Mouse (Mus musculus) mouse embryonic stem cell (cell line): Measurements from ENCODE around the gene Htr2b.

Source experiments
- in situ Hi-C, 2 experiments: fragments of 300-500 bp; cut with MboI; formaldehyde crosslinking; loops; 1 replicate in 1 of 2; 3 replicates in 1 of 2; pipeline ENCODE4 v1.14.3; 2019 to 2020; ENCODE audit warnings: low sequenced_read_pairs in 2 of 2, low pct_unique_long_range_greater_than_20kb in 1 of 2, mixed read lengths in 1 of 2; ENCODE audit not compliant: unreplicated experiment in 1 of 2

The Htr2b gene

GRCm38 (mm10) chr1:86111779-86112178 is at the start of gene Htr2b:
Gene Htr2b (minus strand): TSS chr1:86111970.
- in situ Hi-C loops: no loop called here

DNA sequence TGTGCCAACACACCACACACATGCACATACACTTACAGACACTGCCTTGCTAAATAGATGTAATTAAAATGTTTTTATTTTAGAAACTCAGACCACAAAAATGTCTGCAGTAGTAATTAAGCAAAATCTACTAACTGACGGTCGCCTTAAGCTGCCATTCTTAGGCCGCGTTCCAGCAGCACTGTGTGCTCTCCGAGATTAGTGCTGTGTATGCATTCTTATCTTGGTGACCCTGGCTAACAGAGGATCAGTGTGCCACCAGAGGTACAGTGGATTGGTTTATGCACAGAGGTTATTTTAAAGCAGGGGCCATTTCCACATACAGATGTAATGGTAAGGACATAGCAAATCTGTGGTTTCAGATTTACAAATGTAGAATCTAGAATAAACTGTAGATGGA is 49.3 kb upstream of the Htr2b start:
- in situ Hi-C loops: no loop called here

- in situ Hi-C loops: no loop called here
These were observed 48.7 kb upstream of the Htr2b start for GRCm38 (mm10) chr1:86160479-86160878.

DNA sequence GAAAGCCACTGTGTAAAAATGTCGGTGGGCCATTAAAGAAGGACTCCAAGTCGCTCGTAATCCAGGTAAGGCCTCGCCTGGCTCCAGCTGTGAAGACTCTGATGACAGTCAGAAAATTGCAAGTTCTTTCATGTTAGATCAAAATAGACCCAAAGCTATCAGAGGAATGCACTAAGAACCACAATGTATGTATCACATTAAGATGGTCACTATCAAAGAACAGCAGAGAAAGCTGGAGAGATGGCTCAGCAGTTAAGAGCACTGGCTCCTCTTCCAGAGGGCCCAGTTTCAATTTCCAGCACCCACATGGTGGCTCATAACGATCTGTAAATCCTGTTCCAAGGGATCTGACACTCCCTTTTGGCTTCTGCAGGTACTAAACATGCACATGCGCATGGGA is 48.3 kb upstream of the Htr2b start:
- in situ Hi-C loops: no loop called here

- in situ Hi-C loops: no loop called here
These were observed 44.8 kb upstream of the Htr2b start for GRCm38 (mm10) chr1:86156595-86156994.

DNA sequence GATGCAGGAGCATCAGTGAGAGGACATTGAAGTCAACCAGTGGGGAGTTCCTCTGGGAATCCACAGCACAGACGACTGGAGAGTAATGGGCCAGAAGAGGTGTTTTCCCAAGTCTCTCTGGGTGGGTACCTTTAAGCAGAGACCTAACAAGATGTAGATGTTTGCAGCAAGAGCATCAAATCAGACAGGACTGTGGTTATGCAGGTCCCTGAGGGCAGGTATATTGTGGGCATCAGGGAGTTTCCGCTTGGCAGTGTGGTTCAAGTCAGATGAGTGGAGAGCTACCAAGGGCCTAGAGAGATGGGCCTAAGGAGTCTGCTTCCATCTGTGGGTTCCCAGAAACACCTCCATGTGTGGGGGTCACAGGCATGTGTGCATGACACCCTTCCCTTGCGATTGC is 44.3 kb upstream of the Htr2b start:
- in situ Hi-C loops: no loop called here

GRCm38 (mm10) chr1:86154824-86155164 is 43.0 kb upstream of the Htr2b start:
- in situ Hi-C loops: no loop called here

GRCm38 (mm10) chr1:86154133-86154823 is 42.5 kb upstream of the Htr2b start, which contains the start of gene Armc9:
Gene Armc9 (plus strand): TSS chr1:86154780.
- in situ Hi-C loops: no loop called here

GRCm38 (mm10) chr1:86152618-86153017 is 40.8 kb upstream of the Htr2b start:
- in situ Hi-C loops: no loop called here

DNA sequence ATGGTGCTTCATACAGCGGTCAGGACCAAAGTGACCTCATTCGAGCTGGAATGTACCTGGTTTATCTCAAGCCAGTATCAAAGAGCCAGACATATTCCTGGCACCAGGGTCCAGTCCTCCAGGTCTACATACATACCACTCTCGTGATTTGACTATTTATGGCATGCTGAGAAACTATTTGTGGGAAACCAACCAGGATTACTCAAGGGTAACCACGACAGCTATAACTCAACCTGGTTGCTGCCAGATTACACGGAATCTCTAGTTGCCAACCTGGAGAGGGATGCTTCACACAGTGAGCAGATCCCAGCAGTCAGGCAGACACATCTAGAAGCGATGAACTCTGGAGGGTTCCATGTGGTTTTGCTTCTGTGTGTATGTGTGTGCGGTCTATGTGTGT is 39.6 kb upstream of the Htr2b start:
- in situ Hi-C loops: no loop called here

DNA sequence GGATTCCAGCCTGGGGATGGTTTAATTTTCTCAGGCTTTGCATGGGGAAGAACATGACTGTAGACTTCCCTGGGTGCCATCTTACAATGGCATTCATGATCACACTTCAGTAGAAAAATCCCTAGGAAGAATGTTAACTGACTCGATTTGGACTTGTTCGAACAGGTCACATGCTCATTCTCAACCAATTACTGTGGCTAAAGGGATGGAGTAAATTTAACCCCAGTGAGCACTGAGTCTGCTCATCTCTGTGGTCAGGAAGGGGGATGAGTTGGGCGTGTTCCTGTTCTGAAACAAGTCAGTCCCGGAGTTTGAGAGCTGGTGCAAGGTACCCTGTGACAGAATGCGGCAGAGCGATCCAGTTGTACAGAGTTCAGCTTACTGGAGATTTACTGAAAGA is 39.2 kb upstream of the Htr2b start:
- in situ Hi-C loops: no loop called here

DNA sequence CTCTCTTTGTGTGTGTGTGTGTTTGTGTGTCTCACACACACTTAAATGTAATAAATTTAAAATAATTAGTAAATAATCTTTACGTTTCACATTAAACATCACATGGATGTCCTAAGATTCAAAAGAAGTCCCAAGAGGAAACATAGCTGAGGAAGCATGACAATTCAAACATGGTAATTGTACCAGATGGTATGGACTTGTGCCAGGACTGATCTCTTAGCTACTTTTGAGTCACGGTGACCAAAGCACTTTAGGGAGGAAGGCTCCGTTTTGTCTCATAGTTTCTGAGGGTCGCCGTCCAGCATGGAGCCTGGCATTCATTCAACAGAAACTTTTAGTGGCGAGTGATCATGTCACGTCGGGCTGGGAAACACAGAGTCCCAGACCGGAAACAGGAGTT is 36.4 kb upstream of the Htr2b start:
- in situ Hi-C loops: no loop called here

- in situ Hi-C loops: no loop called here
These were observed 35.8 kb upstream of the Htr2b start for GRCm38 (mm10) chr1:86147557-86147956.

GRCm38 (mm10) chr1:86146293-86146692 is 34.5 kb upstream of the Htr2b start:
- in situ Hi-C loops: no loop called here

GRCm38 (mm10) chr1:86144001-86144944 is 32.5 kb upstream of the Htr2b start:
- in situ Hi-C loops: no loop called here

DNA sequence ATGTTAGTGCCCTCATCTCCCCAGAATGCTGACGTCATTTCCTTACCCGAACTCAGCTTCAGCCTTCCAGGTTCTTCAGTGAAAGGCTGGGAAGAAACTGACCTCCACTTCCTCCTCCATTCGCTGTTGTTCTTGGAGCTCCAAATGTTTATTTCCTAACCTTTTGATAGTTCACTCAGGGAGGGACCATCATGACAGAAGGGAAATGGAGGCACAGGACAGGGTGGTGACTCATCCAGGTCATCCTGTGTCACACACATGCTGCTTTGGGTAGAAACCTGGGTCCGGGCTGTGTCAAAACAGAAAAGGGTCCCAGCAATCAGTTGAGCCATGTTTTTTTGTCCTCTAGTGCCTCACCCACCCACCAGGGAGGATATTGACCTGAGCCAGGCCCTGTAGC is 31.4 kb upstream of the Htr2b start:
- in situ Hi-C loops: no loop called here

DNA sequence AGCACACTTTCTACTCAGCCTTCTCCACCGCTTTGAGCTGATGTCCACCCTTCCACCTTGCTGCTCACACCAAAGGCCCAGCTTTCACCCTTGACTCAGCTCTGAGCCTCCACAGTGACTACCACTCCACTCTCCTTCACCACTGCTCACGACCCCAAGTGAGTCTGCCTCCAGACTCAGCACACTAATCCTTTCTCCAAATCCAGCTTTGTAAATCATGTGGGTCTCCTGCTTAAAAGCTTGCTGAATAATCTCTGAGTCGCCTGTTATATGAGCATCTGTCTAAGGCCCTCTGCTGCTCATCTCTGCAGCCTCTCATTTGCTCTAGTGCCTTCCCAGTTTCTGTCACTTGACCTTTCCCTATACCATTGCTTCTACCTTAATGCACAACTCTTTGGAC is 29.3 kb upstream of the Htr2b start:
- in situ Hi-C loops: no loop called here

DNA sequence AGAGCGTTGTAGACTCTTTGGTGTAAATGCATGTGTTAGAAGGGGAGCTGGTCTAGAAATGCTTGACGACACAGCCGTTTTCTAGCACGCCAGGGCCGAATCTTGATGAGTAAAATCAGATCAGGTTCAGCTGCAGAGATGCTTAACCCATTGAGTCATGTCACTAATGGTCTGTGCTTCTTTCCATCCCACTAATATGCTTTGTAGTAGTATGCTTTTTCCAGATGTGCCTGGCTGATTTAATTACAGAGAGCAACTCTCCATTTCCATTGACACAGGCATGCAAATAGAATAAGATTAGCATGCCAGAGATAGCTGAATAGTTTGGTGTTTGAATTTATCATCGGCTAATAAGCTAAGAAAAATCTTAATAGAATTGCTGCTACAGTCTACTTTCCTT is 23.5 kb upstream of the Htr2b start:
- in situ Hi-C loops: no loop called here

- in situ Hi-C loops: no loop called here
These were observed 21.6 kb upstream of the Htr2b start, which contains the start of gene Gm21972 for GRCm38 (mm10) chr1:86133337-86133736. Gene Gm21972 (plus strand): TSS chr1:86133637.

GRCm38 (mm10) chr1:86126036-86126435 is 14.3 kb upstream of the Htr2b start:
- in situ Hi-C loops: no loop called here
